Mouse (Mus musculus) hindbrain, embryonic 10.5 days (tissue): ENCODE measurements around the gene Gcnt1. TPM values are rescaled to one million over a fixed set of nuclear protein-coding genes. Genes with fewer than 3 reads are reported as not detected.

Source experiments
- DNase-seq: peaks from one replicate; pipeline ENCODE4 v3.0.0-alpha.2; 2017; ENCODE audit warnings: low spot score
- H3K27ac ChIP-seq: fragments of 300-500 bp; sonication (generic); 2 replicates; pipeline ENCODE4 v1.5.1; 2016; ENCODE audit warnings: mild to moderate bottlenecking, moderate library complexity
- H3K27me3 ChIP-seq: fragments of 300-500 bp; sonication (generic); 2 replicates; pipeline ENCODE4 v1.6.1; 2016; ENCODE audit warnings: mild to moderate bottlenecking; ENCODE audit not compliant: poor library complexity, insufficient read depth, severe bottlenecking
- H3K36me3 ChIP-seq: fragments of 300-500 bp; sonication (generic); 2 replicates; pipeline ENCODE4 v1.6.1; 2016; ENCODE audit warnings: mild to moderate bottlenecking, moderate library complexity
- H3K4me1 ChIP-seq: fragments of 300-500 bp; sonication (generic); replicated peaks from 2 replicates; pipeline ENCODE4 v1.6.1; 2016; ENCODE audit warnings: mild to moderate bottlenecking
- H3K4me3 ChIP-seq: fragments of 300-500 bp; sonication (generic); 2 replicates; pipeline ENCODE4 v1.5.1; 2016; ENCODE audit warnings: mild to moderate bottlenecking, moderate library complexity
- H3K9me3 ChIP-seq: fragments of 300-500 bp; sonication (generic); 2 replicates; pipeline ENCODE4 v1.6.1; 2016; ENCODE audit warnings: mild to moderate bottlenecking, moderate library complexity
- WGBS: fragments of 180-500 bp; shearing (Covaris S2); methylation state at CpG from one replicate; pipeline ENCODE4 v1.1.7; 2016; 5-methylcytosine and 5-hydroxymethylcytosine counted together
- polyA plus RNA-seq: library from polyadenylated mRNA; unstranded; fragments of >200 nt; fragmentation: Nextera tagmentation; extraction: Ambion mirVana; gene quantifications from 2 replicates; pipeline ENCODE4 v1.2.1, GENCODE M21; 2016

Gene Gcnt1
- polyA plus RNA-seq, 1 experiment from 2014 or later, result 3.7 TPM

- H3K27me3 ChIP-seq, result peaks cover 21% of the 10 kb centered on the region
- H3K27ac ChIP-seq, result no peak overlapping the region
- no peaks in the 10 kb centered on the region for H3K9me3 ChIP-seq
- peaks cover 9% of the 10 kb centered on the region for H3K4me1 ChIP-seq
- no peak for DNase-seq
- no peak overlapping the region for H3K4me3 ChIP-seq
- H3K36me3 ChIP-seq, result peaks cover 12% of the 10 kb centered on the region; the same call in 1 of the 2 replicates
- WGBS, result 16% methylated on average over 3 of the region's 3 CpGs
These were observed 20.2 kb upstream of the Gcnt1 start for GRCm38 (mm10) chr19:17392866-17393265.

GRCm38 (mm10) chr19:17388404-17388803 lies 15.8 kb upstream of the Gcnt1 start:
- 26% methylated on average over 2 of the region's 2 CpGs for WGBS
- Histone ChIP-seq H3K9me3 (no peaks in the 10 kb centered on the region), H3K36me3 (no peaks in the 10 kb centered on the region), H3K27me3 (peaks cover 19% of the 10 kb centered on the region), H3K4me3 (no peak overlapping the region), H3K27ac (no peak overlapping the region), H3K4me1 (peaks cover 4% of the 10 kb centered on the region; the same call in 1 of the 2 replicates)
- DNase-seq, result no peak

- 29% methylated on average over 6 of the region's 6 CpGs for WGBS
- H3K27ac ChIP-seq, result no peak overlapping the region
- no peaks in the 10 kb centered on the region for H3K9me3 ChIP-seq
- H3K4me1 ChIP-seq, result peaks cover 4% of the 10 kb centered on the region; the same call in 1 of the 2 replicates
- no peaks in the 10 kb centered on the region; the same call in 1 of the 2 replicates for H3K27me3 ChIP-seq
- no peaks in the 10 kb centered on the region for H3K36me3 ChIP-seq
- peak; percentile 10 for DNase-seq
- H3K4me3 ChIP-seq, result no peak overlapping the region
These were observed 13.8 kb upstream of the Gcnt1 start for GRCm38 (mm10) chr19:17386424-17386823.

- H3K27ac ChIP-seq, result no peak overlapping the region
- no peaks in the 10 kb centered on the region for H3K9me3 ChIP-seq
- 54% methylated on average over 1 of the region's 1 CpGs for WGBS
- H3K4me1 ChIP-seq, result peaks cover 4% of the 10 kb centered on the region; the same call in 1 of the 2 replicates
- no peak overlapping the region for H3K4me3 ChIP-seq
- no peaks in the 10 kb centered on the region for H3K36me3 ChIP-seq
- no peaks in the 10 kb centered on the region; the same call in 1 of the 2 replicates for H3K27me3 ChIP-seq
- DNase-seq, result no peak
These were observed 12.8 kb upstream of the Gcnt1 start for GRCm38 (mm10) chr19:17385426-17385825.

GRCm38 (mm10) chr19:17385022-17385421 lies 12.4 kb upstream of the Gcnt1 start:
- peaks cover 4% of the 10 kb centered on the region; the same call in 1 of the 2 replicates for H3K4me1 ChIP-seq
- no peaks in the 10 kb centered on the region for H3K9me3 ChIP-seq
- no peak overlapping the region for H3K4me3 ChIP-seq
- H3K27ac ChIP-seq, result no peak overlapping the region
- no peaks in the 10 kb centered on the region; the same call in 1 of the 2 replicates for H3K27me3 ChIP-seq
- no peaks in the 10 kb centered on the region for H3K36me3 ChIP-seq
- DNase-seq, result no peak
- 92% methylated on average over 4 of the region's 4 CpGs for WGBS

- Histone ChIP-seq H3K4me1 (peaks cover 4% of the 10 kb centered on the region; the same call in 1 of the 2 replicates), H3K9me3 (no peaks in the 10 kb centered on the region), H3K4me3 (no peak overlapping the region), H3K36me3 (no peaks in the 10 kb centered on the region), H3K27ac (no peak overlapping the region), H3K27me3 (no peaks in the 10 kb centered on the region; the same call in 1 of the 2 replicates)
- no peak for DNase-seq
- WGBS, result 85% methylated on average over 6 of the region's 6 CpGs
These were observed 10.3 kb upstream of the Gcnt1 start for GRCm38 (mm10) chr19:17382807-17383397.

GRCm38 (mm10) chr19:17380549-17380948 lies 7.9 kb upstream of the Gcnt1 start:
- no peaks in the 10 kb centered on the region; the same call in 1 of the 2 replicates for H3K27me3 ChIP-seq
- 0 out of 2 replicates have a peak, but pooled peaks cover under 1% of the 10 kb centered on the region for H3K4me1 ChIP-seq
- no peak overlapping the region for H3K4me3 ChIP-seq
- WGBS, result 83% methylated on average over 7 of the region's 7 CpGs
- no peak overlapping the region for H3K27ac ChIP-seq
- H3K9me3 ChIP-seq, result no peaks in the 10 kb centered on the region
- no peaks in the 10 kb centered on the region for H3K36me3 ChIP-seq
- no peak for DNase-seq

GRCm38 (mm10) chr19:17378845-17379244 lies 6.2 kb upstream of the Gcnt1 start:
- no peaks in the 10 kb centered on the region for H3K36me3 ChIP-seq
- H3K27me3 ChIP-seq, result no peaks in the 10 kb centered on the region; the same call in 1 of the 2 replicates
- no peak for DNase-seq
- H3K9me3 ChIP-seq, result no peaks in the 10 kb centered on the region
- H3K4me3 ChIP-seq, result no peak overlapping the region
- H3K27ac ChIP-seq, result no peak overlapping the region
- no peaks in the 10 kb centered on the region for H3K4me1 ChIP-seq

GRCm38 (mm10) chr19:17369581-17369980 lies 3.1 kb downstream of the Gcnt1 start:
- Histone ChIP-seq H3K4me1 (no peaks in the 10 kb centered on the region), H3K4me3 (no peak overlapping the region), H3K27me3 (no peaks in the 10 kb centered on the region), H3K9me3 (no peaks in the 10 kb centered on the region), H3K27ac (no peak overlapping the region), H3K36me3 (no peaks in the 10 kb centered on the region)
- WGBS, result 45% methylated on average over 7 of the region's 7 CpGs
- DNase-seq, result no peak

GRCm38 (mm10) chr19:17368557-17368956 lies 4.1 kb downstream of the Gcnt1 start:
- no peaks in the 10 kb centered on the region for H3K4me1 ChIP-seq
- 91% methylated on average over 9 of the region's 9 CpGs for WGBS

GRCm38 (mm10) chr19:17366364-17367090 lies 6.1 kb downstream of the Gcnt1 start:
- no peak for DNase-seq
- no peak overlapping the region for H3K27ac ChIP-seq
- no peak overlapping the region for H3K4me3 ChIP-seq
- 91% methylated on average over 8 of the region's 8 CpGs for WGBS
- no peaks in the 10 kb centered on the region for H3K4me1 ChIP-seq
- H3K27me3 ChIP-seq, result no peaks in the 10 kb centered on the region
- no peaks in the 10 kb centered on the region for H3K36me3 ChIP-seq
- H3K9me3 ChIP-seq, result no peaks in the 10 kb centered on the region

More at GRCm38 (mm10) chr19:17368557-17368956, 4.1 kb downstream of the Gcnt1 start:
- Histone ChIP-seq H3K27me3 (no peaks in the 10 kb centered on the region), H3K4me3 (no peak overlapping the region), H3K9me3 (no peaks in the 10 kb centered on the region), H3K27ac (no peak overlapping the region), H3K36me3 (no peaks in the 10 kb centered on the region)
- DNase-seq, result no peak

- Histone ChIP-seq H3K4me1 (no peaks in the 10 kb centered on the region), H3K36me3 (no peaks in the 10 kb centered on the region), H3K9me3 (no peaks in the 10 kb centered on the region), H3K27ac (no peak overlapping the region), H3K27me3 (no peaks in the 10 kb centered on the region), H3K4me3 (no peak overlapping the region)
- 45% methylated on average over 3 of the region's 3 CpGs for WGBS
- no peak for DNase-seq
These were observed 7.9 kb downstream of the Gcnt1 start for GRCm38 (mm10) chr19:17364741-17365140.

- WGBS, result 77% methylated on average over 2 of the region's 2 CpGs
- no peaks in the 10 kb centered on the region for H3K36me3 ChIP-seq
- H3K27ac ChIP-seq, result no peak overlapping the region
- DNase-seq, result no peak
- H3K27me3 ChIP-seq, result peaks cover 14% of the 10 kb centered on the region; the same call in 1 of the 2 replicates
- peaks cover 11% of the 10 kb centered on the region for H3K4me1 ChIP-seq
- H3K9me3 ChIP-seq, result no peaks in the 10 kb centered on the region
- no peak overlapping the region for H3K4me3 ChIP-seq
These were observed 11.5 kb downstream of the Gcnt1 start for GRCm38 (mm10) chr19:17361181-17361580.
